Mouse (Mus musculus): ENCODE measurements around the gene Eef2k. TPM values are rescaled to one million over a fixed set of nuclear protein-coding genes. Genes with fewer than 3 reads are reported as not detected.

Eef2k gene
- polyA plus RNA-seq, 1 experiment from 2014 or later, result 19.2 TPM

DNA sequence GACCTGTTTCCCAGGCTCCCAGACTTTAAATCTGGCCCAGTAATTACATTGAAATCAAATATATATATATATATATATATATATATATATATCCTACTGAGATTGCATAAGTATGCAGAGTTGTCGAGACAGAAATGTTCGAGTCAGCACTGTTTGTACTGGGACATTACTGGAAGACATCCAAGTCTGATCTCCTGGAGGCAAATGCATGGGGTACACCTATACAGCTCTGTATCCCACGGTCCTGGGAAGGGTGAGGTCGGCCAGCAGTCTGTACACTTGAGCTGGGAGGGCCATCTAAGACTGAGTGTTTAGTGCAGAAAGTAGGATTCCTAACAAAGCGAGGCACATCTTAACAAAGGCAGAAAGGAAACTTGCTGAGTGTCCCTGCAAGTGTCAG is 27.3 kb downstream of the Eef2k start:
- H3K4me2 ChIP-seq, result no peak overlapping the region
- WGBS, result 64% methylated on average over 5 of the region's 5 CpGs
- ATAC-seq, result no peak

GRCm38 (mm10) chr7:120870431-120871008 is 27.9 kb downstream of the Eef2k start:
- H3K4me1 ChIP-seq, result peaks cover 8% of the 10 kb centered on the region
- H3K4me2 ChIP-seq, result no peak overlapping the region
- no peaks in the 10 kb centered on the region for H3K27me3 ChIP-seq
- WGBS, result 76% methylated on average over 5 of the region's 5 CpGs
- no peak overlapping the region for H3K4me3 ChIP-seq
- no peak overlapping the region for H3K27ac ChIP-seq
- no peak for ATAC-seq
- H3K9ac ChIP-seq, result no peak overlapping the region
- H3K36me3 ChIP-seq (ENCODE audit: poor library complexity, severe bottlenecking), result no peaks in the 10 kb centered on the region
- no peaks in the 10 kb centered on the region for H3K9me3 ChIP-seq (replicated peaks)

More for the DNA sequence above, 27.3 kb downstream of the Eef2k start:
- no peak overlapping the region for H3K9ac ChIP-seq
- no peak overlapping the region for H3K27ac ChIP-seq
- H3K4me1 ChIP-seq, result peaks cover 14% of the 10 kb centered on the region
- no peak overlapping the region for H3K4me3 ChIP-seq
- H3K36me3 ChIP-seq (ENCODE audit: poor library complexity, severe bottlenecking), result no peaks in the 10 kb centered on the region
- H3K9me3 ChIP-seq (replicated peaks), result no peaks in the 10 kb centered on the region
- H3K27me3 ChIP-seq, result no peaks in the 10 kb centered on the region

DNA sequence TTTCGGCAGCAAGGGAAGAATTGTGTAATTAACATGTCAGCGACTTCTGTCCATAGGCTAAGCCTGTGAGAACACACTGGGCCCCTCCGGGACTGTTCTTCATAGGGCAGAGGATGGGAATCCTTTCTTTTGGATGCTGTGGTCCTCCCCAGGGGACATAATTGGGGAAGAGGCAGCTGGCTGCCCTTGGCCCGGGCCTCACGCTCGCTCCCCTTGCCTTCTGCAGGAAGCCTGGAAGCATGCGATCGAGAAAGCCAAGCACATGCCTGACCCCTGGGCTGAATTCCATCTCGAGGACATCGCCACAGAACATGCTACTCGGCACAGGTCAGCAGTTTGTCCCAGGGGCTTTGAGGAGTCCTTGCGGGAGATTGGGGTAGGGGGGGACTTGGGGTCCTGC is 30.5 kb downstream of the Eef2k start:
- no peaks in the 10 kb centered on the region for H3K9me3 ChIP-seq (replicated peaks)
- H3K4me3 ChIP-seq, result no peak overlapping the region
- WGBS, result 81% methylated on average over 12 of the region's 12 CpGs
- H3K27me3 ChIP-seq, result no peaks in the 10 kb centered on the region
- H3K4me2 ChIP-seq, result no peak overlapping the region
- no peak overlapping the region for H3K9ac ChIP-seq
- no peaks in the 10 kb centered on the region for H3K4me1 ChIP-seq
- H3K36me3 ChIP-seq (ENCODE audit: poor library complexity, severe bottlenecking), result no peaks in the 10 kb centered on the region
- ATAC-seq, result no peak
- no peak overlapping the region for H3K27ac ChIP-seq

- no peak for ATAC-seq
- no peaks in the 10 kb centered on the region for H3K27me3 ChIP-seq
Measured at GRCm38 (mm10) chr7:120874021-120874420, 31.4 kb downstream of the Eef2k start.

DNA sequence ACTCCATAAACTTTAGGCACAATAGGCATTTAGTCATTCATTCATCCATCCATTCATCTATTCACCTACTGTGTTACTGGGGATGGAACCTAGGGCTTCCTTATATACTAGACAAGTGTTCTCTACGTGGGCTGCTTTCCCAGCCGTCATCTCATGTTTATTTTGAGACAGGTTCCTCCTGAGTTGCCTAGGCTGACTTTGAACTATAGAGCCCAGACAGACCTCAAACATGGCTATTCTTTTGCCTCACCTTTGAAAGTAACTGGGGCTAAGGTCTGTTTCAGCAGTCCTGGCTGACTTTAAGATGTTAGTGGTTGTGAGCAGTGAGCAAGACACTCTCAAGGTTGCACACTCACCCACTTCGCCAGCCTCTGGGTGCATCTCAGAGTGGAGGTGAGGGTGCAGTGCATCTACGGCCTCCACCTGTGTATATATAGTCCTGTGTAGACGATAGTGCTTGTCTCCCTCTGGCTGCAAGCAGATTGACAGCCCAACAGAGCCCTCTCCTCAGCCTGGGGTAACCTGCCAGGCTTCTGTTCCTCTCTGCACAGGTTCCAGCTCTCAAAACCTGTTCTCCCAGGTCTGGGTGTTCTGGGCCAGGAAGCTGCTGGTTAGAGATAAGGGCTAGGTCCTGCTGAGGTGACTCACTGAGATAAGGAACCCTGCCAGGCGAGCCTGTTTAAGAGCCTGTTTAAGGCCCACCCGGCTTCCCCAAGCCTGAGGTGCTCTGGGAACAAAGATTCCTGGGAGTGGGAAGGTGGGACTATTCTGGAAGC is 32.3 kb downstream of the Eef2k start:
- no peak for ATAC-seq
- no peaks in the 10 kb centered on the region for H3K27me3 ChIP-seq
- H3K9me3 ChIP-seq (replicated peaks), result no peaks in the 10 kb centered on the region
- H3K4me3 ChIP-seq, result no peak overlapping the region
- no peak overlapping the region for H3K9ac ChIP-seq
- no peak overlapping the region for H3K4me2 ChIP-seq
- H3K27ac ChIP-seq, result no peak overlapping the region
- H3K4me1 ChIP-seq, result no peaks in the 10 kb centered on the region
- H3K36me3 ChIP-seq (ENCODE audit: poor library complexity, severe bottlenecking), result no peaks in the 10 kb centered on the region
- WGBS, result 71% methylated on average over 7 of the region's 7 CpGs

More at GRCm38 (mm10) chr7:120874021-120874420, 31.4 kb downstream of the Eef2k start:
- no peaks in the 10 kb centered on the region for H3K4me1 ChIP-seq
- no peak overlapping the region for H3K4me3 ChIP-seq
- no peak overlapping the region for H3K27ac ChIP-seq
- no peaks in the 10 kb centered on the region for H3K9me3 ChIP-seq (replicated peaks)
- no peaks in the 10 kb centered on the region for H3K36me3 ChIP-seq (ENCODE audit: poor library complexity, severe bottlenecking)
- H3K4me2 ChIP-seq, result no peak overlapping the region
- 93% methylated on average over 3 of the region's 3 CpGs for WGBS
- no peak overlapping the region for H3K9ac ChIP-seq

DNA sequence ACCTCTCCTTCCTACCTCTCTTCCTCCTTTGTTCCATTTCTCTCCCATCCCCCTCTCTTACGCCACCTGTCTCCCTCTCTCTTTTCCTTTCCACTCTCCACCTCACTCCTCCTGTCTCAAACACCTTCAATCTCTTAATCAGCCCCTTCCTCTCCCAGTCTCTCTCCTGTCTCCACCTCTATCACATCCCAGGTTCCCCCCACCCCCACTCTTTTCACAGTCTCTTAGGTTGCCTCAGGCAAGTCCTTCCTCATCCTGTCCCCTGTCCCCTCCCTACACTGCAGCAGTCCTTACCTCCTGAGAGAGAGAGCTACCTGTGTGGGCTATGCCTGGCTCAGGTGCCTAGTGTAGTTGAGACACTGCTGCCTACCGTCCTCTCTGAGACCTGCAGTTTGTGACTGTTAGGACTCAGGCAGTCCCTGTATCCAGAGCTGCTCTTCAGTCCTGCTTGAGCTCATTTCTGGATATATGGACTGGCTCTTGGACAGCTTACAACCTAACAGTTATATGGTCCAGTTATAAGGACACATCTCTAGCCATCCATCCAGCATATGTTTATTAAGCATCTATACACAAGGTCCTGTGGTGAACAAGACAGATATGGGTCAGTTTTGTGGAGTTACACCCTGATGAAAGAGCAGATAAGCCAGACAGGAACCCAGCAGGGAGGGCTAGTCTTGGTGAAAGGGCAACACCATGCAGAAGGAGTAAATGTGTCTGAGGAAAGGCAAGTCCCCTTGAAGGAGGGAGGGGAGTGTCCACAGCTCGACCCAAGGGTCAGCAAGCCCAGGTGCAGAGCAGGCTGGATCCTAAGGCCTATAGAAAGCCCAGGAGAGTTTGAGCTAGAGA is 33.1 kb downstream of the Eef2k start:
- no peak for ATAC-seq
- Histone ChIP-seq H3K9ac (no peak overlapping the region), H3K4me3 (no peak overlapping the region), H3K27me3 (no peaks in the 10 kb centered on the region), H3K27ac (no peak overlapping the region), H3K9me3 (replicated peaks) (no peaks in the 10 kb centered on the region), H3K4me2 (no peak overlapping the region), H3K4me1 (no peaks in the 10 kb centered on the region), H3K36me3 (ENCODE audit: poor library complexity, severe bottlenecking) (peaks cover 8% of the 10 kb centered on the region; the same call in 1 of the 2 replicates)
- 58% methylated on average over 3 of the region's 3 CpGs for WGBS

DNA sequence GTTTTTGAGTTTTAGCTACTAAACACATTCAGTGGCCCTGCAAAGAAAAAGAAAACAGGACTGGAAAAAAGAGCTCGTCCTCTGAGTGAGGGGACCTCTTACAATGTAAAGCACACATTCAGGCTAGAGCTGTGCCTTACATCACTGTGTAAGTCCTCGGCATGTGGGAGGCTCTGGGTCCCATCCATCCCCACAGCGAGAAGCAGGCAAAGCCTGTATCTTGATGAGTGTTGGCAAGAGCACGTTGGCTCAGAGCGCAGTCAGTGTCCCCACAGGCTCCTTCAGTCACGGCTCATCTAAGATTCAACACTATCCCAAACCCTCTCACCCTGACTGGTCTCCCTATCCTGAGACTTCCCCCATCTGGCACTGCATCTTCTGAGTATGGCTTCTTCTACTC is 35.6 kb downstream of the Eef2k start:
- Histone ChIP-seq H3K27ac (no peak overlapping the region), H3K4me1 (no peaks in the 10 kb centered on the region), H3K9me3 (replicated peaks) (no peaks in the 10 kb centered on the region), H3K4me3 (no peak overlapping the region), H3K4me2 (no peak overlapping the region), H3K9ac (no peak overlapping the region), H3K27me3 (no peaks in the 10 kb centered on the region), H3K36me3 (ENCODE audit: poor library complexity, severe bottlenecking) (peaks cover 8% of the 10 kb centered on the region; the same call in 1 of the 2 replicates)
- ATAC-seq, result no peak
- WGBS, result 84% methylated on average over 6 of the region's 6 CpGs

DNA sequence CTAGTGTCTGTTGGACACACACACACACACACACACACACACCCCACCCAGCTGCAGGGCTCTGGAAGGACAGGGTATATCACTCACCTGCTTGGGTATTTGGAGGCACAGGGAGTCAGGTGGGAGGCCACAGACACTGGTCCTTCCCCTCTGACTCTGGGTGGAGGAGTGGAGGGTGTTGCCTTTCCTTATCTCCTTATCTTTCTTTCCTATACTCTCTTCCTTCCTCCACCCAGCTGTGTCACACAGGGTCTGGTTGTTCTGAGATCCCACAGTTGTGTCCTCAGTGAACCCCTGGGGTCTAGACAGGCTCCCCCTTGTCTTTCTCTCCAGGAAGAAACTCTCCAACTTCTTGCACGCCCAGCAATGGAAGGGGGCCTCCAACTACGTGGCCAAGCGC is 37.3 kb downstream of the Eef2k start:
- H3K4me3 ChIP-seq, result no peak overlapping the region
- 96% methylated on average over 3 of the region's 3 CpGs for WGBS
- H3K36me3 ChIP-seq (ENCODE audit: poor library complexity, severe bottlenecking), result peaks cover 18% of the 10 kb centered on the region
- H3K4me2 ChIP-seq, result no peak overlapping the region
- ATAC-seq, result no peak
- no peak overlapping the region for H3K27ac ChIP-seq
- H3K27me3 ChIP-seq, result no peaks in the 10 kb centered on the region
- H3K9me3 ChIP-seq (replicated peaks), result no peaks in the 10 kb centered on the region
- no peak overlapping the region for H3K9ac ChIP-seq
- no peaks in the 10 kb centered on the region for H3K4me1 ChIP-seq

DNA sequence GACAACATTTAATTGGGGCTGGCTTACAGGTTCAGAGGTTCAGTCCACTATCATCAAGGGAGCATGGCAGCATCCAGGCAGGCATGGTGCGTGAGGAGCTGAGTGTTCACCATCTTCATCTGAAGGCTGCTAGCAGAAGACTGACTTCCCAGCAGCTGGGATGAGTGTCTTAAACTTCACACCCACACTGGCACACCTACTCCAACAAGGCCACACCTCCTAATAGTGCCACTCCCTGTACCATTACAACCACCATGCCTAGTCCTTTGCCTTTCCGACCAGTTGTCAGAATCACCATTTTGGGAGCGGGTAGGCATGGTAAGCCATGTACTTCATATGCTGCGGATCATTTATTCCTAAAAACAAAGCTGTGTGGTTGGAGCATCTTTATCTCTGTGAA is 38.1 kb downstream of the Eef2k start:
- Histone ChIP-seq H3K9ac (no peak overlapping the region), H3K4me2 (no peak overlapping the region), H3K27ac (no peak overlapping the region), H3K9me3 (replicated peaks) (no peaks in the 10 kb centered on the region), H3K27me3 (no peaks in the 10 kb centered on the region), H3K4me3 (no peak overlapping the region), H3K36me3 (ENCODE audit: poor library complexity, severe bottlenecking) (peaks cover 26% of the 10 kb centered on the region), H3K4me1 (no peaks in the 10 kb centered on the region)
- 96% methylated on average over 4 of the region's 4 CpGs for whole genome bisulfite sequencing
- no peak for ATAC-seq

GRCm38 (mm10) chr7:120881451-120881850 is 38.8 kb downstream of the Eef2k start:
- Histone ChIP-seq H3K4me1 (no peaks in the 10 kb centered on the region), H3K4me3 (no peak overlapping the region), H3K36me3 (ENCODE audit: poor library complexity, severe bottlenecking) (peaks cover 33% of the 10 kb centered on the region), H3K9me3 (replicated peaks) (no peaks in the 10 kb centered on the region), H3K9ac (no peak overlapping the region), H3K27me3 (no peaks in the 10 kb centered on the region), H3K27ac (no peak overlapping the region), H3K4me2 (no peak overlapping the region)
- WGBS, result 50% methylated on average over 2 of the region's 2 CpGs
- no peak for ATAC-seq

GRCm38 (mm10) chr7:120882674-120883073 is 40.0 kb downstream of the Eef2k start:
- H3K4me1 ChIP-seq, result no peaks in the 10 kb centered on the region
- H3K4me2 ChIP-seq, result no peak overlapping the region

More at GRCm38 (mm10) chr7:120882674-120883073, 40.0 kb downstream of the Eef2k start:
- no peak for ATAC-seq
- Histone ChIP-seq H3K36me3 (ENCODE audit: poor library complexity, severe bottlenecking) (peaks cover 43% of the 10 kb centered on the region), H3K4me3 (no peak overlapping the region), H3K27me3 (no peaks in the 10 kb centered on the region), H3K9ac (no peak overlapping the region), H3K9me3 (replicated peaks) (no peaks in the 10 kb centered on the region), H3K27ac (no peak overlapping the region)
- WGBS, result 91% methylated on average over 4 of the region's 4 CpGs

Measured in forebrain, embryonic 13.5 days (tissue).